Mouse (Mus musculus) right cerebral cortex, adult 2 months (tissue): ENCODE results near the gene Rasal1.

Experiments used
- DNase-seq, 2 experiments: peaks; one replicate each; pipeline ENCODE4 v3.0.0; 2021 to 2022; ENCODE audit warnings: low spot score in 2 of 2

Rasal1 gene

DNA sequence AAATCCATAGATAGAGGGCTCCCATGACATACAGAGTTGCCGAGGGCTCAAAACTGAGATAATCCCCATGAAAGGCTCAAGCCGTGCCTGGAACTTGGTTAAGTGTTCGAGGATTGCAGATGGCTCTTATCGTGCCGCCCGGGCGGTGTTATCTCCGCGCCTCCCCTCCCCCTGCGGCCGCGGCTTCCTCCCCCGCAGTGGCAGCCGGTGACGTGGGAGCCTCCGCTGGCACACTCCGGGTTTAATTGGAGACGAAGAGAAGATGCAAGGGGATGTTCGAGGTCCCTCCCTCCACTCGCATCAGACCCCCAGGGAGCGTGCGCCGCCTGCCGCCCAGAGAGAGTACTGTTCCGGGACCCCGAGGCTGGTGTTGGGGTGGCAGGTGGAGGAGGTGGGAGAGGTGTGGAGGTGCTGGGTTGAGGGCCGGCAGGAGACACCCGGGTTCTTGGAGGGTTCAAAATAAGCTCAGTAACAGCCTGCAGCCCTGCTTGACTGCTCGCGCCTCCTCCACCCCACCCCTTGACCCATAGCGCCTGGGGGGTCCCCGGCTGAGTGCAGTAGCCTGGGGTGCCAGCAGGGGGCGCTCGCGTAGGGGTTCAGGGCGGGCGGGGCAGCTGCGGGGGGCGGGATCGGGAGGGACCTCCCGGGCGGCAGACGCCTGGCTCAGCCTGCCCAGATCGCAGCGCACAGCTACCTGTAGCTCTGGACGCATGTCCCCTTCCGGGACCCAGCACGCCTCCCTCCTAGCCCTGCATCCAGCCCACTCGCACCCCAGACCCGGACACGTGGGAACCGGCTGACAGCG, at the start of gene Rasal1:
Gene Rasal1 (plus strand): TSS at position 244 of the 805 bp plus-strand sequence.
- peak; percentile 79 to 82 for DNase-seq

GRCm38 (mm10) chr5:120599625-120600024, 49.0 kb upstream of the Rasal1 start:
- no peak for DNase-seq

DNA sequence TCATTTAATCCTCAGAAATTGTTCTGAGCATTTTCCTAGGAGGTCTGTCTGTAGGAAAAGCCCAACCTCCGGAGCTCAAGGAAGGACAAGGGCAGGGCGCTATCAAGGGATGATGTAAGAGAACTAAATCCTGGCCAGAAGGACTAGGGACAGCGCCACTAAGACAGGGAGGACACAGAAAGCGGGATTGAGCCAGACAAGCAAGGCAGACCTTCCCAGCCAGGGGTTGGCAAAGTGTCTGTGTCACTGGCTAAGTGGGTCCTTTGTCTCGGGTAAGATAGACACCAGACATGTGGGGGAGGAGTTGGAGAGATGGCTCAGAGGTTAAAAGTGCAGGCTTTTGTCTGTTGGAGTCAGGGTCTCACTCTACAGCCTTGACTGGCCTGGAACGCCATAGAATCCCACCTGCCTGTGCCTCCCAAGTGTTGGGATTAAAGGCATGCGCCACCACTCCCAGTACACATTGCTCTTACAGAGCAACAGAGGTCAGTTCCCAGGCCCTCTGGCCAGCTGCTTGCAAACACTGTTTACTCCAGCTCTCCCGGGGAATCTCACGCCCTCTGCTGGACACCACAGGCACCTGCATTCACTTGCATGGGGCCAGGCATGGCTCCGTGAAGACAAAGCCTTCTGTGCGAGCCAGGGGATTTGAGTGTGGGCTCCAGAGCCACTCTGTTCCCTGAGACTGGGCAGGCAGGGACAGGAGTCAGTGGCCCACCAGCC, 47.5 kb upstream of the Rasal1 start:
- DNase-seq, result no peak

DNA sequence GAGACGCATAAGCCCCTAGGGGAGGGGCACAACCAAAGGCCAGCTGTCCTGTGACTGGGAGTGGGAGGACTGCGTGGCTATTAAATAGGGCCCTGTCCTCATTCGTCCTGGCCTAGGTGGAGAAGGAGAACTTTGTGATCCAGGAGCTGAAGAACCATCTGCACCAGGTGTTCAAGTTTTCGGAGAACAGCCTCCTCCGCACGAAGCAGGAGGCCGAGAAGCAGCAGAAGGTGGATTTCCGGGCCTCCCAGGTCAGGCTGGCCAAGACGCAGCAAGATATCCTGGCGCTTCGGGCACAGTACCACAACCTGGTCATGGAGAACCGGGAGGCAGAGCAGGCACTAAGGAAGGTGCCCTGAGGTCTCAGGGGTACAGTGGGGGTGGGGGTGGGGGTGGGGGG, 46.4 kb upstream of the Rasal1 start:
- DNase-seq, result no peak

DNA sequence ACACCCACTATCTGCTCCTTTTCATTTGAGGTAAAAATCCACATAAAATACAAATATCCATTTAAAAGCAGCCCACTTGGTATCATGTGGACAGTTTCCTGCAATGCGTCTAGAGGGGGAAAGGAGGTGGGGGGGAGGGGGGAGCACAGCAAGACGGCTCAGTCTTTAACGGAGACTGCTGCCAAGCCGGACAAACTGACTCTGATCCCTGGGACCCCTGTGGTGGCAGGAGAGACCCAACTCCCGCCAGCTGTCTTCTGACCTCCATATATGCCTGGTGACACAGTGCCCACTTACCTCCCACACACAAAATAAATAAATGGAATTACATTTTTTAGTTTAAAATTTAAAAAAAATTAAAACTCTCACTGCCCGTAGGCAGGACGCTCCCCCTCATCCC, 45.1 kb upstream of the Rasal1 start:
- no peak for DNase-seq

GRCm38 (mm10) chr5:120604839-120605238, 43.8 kb upstream of the Rasal1 start:
- peak; percentile 88 to 90 for DNase-seq

GRCm38 (mm10) chr5:120605241-120605661, 43.4 kb upstream of the Rasal1 start:
- DNase-seq, result no peak

- peak; percentile 89 to 96 for DNase-seq
These were observed 42.9 kb upstream of the Rasal1 start for GRCm38 (mm10) chr5:120605688-120606087.

GRCm38 (mm10) chr5:120606590-120607200, 41.9 kb upstream of the Rasal1 start:
- DNase-seq, result no peak

DNA sequence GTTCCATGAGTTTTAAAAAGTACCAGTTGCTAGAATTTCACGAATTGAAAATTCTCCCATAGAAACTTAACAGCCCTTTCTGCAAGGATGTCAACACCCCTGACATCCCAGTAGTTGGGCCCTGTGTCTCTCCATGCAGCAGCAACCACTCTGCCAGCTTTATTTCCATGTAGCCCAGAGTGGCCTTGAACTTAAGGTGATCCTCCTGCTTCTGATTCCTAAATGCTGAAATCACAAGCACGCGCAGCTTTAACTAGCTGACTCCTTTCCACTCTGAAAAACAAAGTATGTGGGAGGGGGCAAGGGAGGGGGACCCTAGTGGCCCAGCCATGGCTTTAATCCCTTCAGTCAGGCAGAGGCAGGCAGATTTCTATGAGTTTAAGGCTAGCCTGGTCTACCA, 41.3 kb upstream of the Rasal1 start:
- DNase-seq, result no peak

DNA sequence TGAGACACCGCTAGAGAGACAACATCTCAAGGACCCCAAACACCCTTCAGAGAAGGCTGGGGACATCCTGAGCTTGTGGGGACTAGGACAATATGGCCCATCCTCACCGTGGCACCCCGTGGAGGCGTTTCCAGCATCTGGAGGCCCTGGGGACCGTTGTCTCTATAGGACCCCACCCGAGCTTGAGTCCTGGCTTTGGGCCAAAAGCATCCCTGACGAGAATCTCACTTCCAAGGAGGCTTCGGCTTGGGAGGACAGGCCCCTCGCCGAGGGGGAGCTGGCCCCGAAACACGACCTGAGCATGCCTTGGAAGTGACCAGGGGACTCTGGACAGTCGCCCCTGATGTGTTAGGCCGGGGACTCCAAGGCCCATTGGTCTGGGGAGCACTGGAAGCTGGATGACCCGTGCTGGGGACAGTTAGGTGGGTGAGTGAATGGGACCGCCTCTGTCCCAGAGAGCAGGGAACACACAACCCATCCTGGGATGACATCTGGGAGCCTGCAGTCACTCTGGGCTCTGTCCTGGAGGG, 39.3 kb upstream of the Rasal1 start:
- DNase-seq, result no peak

- DNase-seq, result no peak
These were observed 37.7 kb upstream of the Rasal1 start for GRCm38 (mm10) chr5:120610906-120611305.

DNA sequence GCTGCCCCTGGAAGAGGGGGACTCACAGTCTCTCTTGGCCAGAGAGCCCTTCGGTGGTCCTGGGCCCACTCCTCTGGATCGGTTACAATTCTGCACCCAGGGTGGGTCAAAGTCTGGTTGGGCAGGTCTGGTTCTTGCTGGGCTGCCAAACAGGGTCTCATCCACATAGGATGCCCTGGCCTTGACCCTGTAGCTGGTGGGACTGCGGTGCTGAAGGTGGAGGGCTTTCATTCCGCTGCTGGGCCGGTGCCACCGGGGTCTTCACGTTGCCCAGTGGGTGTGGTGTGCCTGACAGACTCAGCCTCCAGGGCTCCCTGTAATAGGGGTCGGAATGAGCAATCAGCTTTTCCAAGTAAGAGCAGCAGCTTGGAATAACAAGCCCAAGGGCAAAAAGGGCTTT, 37.2 kb upstream of the Rasal1 start:
- DNase-seq, result no peak

DNA sequence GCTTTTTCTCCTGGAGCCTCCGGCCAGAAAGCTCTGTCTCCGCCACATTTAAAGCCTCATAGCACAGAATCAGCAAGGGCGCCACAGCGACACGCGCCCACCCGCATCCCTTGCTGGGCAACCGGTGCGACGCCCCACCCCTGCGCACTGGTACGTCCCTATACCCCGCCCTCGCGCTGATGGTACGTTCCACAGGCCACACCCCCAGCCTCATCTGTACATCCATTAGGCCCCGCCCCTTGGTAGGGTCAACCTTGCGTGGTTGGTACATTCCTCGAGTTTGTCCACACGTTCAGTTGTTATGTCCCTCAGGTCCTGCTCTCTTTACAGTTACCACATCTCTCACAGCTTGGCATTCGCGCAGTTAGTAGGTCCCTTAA, 36.2 kb upstream of the Rasal1 start, which contains the start of the genes Rita1 and Ddx54:
Gene Rita1 (minus strand): TSS at position 148 of the 380 bp plus-strand sequence.
Gene Ddx54 (plus strand): TSS at position 298 of the 380 bp plus-strand sequence.
- peak; percentile 98 to 99 for DNase-seq

DNA sequence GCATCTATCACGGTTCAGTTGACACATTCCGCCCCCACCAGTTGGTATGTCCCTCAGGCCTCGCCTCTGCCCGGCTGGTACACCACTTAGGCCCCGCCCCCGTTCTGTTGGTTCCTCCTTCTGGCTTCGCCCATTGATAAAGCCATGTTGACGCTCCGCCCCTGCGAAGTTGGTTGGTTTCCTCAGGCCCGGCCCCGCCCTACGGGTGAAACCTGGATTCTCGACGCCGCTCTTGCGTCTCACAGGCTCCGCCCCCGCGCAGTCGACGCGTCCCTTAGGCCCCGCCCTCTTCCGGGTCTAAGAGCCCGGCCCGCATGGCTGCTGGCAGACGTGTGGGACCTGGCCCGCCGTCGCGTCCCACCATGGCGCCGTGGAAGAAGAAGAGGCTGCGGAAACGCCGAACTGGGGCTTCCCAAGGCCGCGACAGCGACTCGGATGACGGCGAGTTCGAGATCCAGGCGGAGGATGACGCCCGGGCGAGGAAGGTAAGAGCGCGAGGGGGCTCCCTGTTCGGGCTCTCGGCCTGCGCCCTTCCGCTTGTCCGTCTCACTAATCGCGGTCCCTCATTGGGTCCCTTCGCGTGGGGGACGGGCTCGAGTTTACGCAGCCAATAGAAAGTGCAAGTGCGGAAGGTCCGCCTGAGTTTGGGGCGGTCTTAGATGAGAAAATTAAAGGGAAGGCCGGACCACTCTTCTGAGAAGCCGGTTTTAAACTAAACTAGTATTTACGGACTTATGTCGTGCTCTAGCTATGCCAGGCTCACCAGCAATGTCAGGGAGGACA, 35.6 kb upstream of the Rasal1 start:
- peak; percentile 100 for DNase-seq

- no peak for DNase-seq
These were observed 32.7 kb upstream of the Rasal1 start for GRCm38 (mm10) chr5:120615903-120616302.

- DNase-seq, result no peak
These were observed 29.8 kb upstream of the Rasal1 start for GRCm38 (mm10) chr5:120618778-120619177.

- peak; percentile 64 to 75 for DNase-seq
These were observed 29.4 kb upstream of the Rasal1 start for GRCm38 (mm10) chr5:120619201-120619600.

DNA sequence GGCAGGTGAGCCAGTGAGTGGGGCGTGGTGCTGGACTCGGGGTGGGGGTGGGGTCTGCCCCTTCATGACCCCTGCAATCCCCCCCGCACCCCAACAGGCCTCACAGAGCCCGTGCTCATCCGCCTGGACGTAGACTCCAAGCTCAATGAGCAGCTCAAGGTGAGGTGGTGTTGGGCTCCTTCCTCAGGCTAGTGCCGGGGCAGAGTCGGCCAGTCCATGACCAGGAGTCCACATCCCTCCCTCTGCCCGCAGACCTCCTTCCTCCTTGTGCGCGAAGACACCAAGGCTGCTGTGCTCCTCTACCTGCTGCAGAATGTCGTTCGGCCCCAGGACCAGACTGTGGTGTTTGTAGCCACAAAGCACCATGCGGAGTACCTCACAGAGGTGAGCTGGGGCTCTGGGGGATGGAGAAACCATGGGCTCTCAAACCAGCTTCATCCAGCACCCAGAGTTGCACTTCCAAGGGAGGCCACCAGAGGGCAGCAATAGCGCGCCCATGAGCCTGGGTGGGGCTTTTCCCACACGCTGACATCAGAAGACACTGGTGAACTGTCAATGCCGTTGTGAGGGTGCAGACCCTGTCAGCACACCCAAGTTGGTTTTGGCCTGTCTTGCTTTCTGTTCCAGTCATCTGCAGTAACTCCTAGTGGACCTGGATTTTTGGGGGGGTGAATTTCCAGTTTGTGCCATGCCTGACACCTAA, 28.1 kb upstream of the Rasal1 start:
- DNase-seq, result peak; percentile 88 to 91

- DNase-seq, result peak in 1 of 2 experiments; percentile 27
These were observed 27.4 kb upstream of the Rasal1 start for GRCm38 (mm10) chr5:120621078-120621765.
